Mouse (Mus musculus) cerebellum, adult 11-12 months (tissue): ENCODE measurements around the gene Icam2.
"Not testable (repeated sequence)": the region's sequence is repeated elsewhere in the genome, so short reads cannot be mapped to it uniquely, and the experiment has no call there.

Experiments
- DNase-seq: peaks from one replicate; pipeline ENCODE4 v3.0.0; 2022

Icam2 gene

DNA sequence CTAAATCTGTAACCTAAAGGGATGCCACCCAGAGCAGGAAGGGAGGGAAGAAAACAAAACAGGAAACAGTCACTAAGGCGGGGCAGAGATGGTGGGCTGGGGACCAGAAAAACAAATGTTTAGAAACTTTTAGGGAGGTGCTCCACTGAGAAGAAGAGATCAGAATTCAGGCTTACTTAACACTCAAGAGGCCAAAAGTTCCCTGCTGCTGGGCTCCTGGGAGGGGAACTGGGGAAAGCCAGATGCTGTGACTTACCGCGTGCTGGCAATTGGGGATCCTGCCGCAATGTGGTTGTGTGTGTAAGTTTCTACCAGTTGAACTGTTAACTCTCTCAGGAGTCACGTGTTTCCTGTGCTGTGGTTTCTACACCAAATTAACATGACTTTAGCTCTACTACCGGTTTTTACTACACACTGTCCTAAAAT lies at the start of gene Icam2:
Gene Icam2 (minus strand): TSS at position 285 of the 426 bp plus-strand sequence.
- DNase-seq, result no peak

DNA sequence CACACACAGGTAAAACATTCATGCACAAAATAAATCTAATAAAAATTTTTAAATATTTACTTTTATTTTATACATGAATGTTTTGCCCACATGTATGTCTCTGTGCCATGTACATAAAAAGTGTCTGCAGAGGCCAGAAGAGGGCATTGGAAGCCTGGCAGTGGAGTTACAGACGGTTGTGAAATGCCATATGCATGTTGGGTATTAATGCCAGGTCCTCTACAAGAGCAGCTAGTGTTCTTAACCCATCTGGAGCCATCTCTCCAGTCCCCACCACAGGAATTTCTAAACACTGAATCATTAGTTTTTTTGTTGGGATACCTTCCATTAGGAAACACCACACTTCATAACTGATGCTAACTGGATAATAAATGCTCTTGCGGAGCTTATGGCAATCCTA lies 49.7 kb upstream of the Icam2 start:
- DNase-seq, result no peak

DNA sequence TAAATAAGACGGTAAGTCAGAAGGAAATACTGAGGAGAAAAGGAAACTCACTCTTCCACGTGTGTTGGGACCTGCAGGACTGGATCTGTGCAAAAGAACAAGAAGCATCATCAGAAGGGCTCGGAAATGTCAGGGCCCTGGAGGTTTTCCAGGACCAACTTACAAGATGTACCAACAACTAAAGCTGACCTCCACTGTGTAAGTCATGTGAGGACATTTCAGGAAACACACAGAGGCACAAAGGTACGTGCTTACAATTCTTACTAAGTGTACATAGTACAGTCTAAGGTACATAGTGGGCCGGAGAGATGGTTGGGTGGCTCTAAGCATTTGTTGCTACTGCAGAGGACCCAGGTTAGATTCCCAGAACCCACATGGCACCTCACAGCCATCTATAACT lies 49.2 kb upstream of the Icam2 start:
- DNase-seq, result no peak

DNA sequence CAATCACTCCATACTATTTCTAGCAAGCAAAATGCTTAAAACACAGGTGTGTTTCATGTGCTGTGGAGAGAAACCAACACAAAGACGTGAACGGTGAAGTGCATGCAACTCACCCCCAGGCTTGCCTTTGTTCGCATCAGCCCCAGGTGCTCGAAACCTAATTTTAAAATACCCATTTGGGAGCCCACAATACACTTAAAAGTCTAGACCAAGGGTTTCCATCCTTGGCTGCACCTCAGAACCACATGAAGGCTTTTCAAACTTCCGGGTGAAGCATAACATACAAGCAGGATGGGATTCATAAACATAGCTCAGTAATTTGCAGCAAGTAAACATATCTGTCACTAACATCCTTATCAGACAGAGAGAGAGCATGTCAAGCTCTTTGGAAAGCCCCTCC lies 42.5 kb upstream of the Icam2 start:
- no peak for DNase-seq

DNA sequence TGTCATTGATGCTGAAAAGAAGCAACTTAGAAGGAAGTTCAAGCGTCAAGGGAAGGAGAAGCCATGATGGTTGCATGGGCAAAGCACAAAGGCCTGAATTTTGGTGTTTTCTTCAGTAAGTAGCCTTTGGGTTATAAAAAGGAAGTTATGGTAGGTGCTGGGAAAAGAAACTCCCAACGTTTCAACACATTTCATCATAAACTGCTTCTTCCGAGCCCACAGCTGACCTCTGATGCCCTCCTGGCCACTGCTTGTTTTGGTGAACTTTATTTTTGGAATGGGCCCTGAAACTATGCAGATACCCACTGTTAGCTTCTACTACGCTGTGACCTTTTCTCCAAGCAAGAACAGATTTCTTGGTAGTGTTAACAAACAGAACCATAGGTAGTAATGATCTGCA lies 41.8 kb upstream of the Icam2 start:
- DNase-seq, result no peak

DNA sequence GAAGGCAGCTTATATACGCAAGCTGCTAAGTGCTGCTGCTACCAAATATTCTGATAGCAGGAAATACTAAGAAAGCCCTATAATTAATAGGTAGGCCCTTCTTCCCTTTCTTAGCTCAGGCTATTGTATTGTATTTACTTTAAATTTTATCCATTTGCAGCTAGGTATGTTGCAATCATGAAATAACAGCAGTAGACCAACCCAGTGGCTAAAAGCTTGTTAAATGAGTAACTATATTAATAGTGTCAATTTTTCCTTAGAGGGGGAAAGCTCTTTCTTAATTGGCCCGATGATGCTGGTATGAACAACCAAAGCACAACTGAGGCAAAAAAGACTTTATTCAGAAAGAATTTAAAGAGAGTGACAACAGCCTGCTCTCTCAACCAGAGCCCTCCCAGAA lies 40.7 kb upstream of the Icam2 start:
- DNase-seq, result no peak

DNA sequence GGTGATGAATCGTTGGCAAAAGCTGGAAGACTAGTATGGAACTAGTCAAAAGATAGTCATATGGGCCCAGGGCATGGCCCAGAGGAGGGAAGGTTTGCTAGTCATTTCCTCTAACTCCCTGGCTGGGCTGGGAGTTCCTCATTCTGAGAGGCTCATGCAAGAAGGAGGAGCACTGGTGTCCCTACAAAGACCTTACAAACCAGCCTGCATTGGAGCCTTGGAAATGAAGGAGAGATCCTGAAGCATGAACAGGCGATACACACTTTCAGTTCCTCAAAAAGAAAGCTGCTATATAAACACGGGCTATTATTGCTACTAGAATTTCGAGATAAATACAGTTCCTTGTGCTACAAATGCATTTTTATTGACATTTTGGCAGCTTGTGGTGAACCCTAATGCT lies 40.2 kb upstream of the Icam2 start:
- DNase-seq, result no peak

DNA sequence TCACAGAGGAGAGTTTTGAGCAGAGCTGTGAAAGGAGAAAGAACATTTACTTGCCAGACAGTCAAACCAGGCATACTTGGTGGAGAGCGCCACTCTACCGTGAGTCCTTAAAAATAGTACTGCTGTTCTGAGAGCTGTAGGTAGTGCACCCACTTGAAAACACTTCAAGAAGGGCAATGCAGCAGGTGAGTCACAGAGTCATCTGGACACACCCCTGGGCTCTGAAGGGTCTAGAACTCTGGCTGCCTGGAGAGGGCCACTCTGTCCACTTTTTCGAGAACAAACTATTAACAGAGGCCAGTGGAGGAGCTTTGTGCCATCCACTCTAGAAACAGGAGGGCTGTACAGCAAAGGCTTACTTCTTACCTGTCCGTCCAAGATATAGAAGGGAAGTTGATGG lies 38.6 kb upstream of the Icam2 start:
- DNase-seq, result no peak

DNA sequence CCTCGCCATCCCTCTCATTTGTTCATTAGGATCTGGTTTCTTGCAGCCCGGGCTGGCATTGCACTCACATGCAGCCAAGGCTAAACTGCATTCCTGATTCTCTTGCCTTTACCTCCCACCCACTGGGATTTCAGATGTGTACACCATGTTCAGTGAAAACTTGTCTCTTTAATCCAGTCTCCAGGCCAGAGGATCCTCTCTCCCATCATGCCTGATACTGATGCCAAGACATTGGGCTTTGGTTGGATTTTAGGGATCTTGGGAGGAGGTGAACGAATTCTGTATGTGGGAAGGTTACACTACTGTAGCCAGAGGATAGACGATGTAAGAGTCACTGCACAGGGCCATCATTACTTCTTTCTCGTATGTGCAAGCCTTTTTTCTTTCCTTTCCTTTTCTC lies 37.3 kb upstream of the Icam2 start:
- DNase-seq, result no peak

DNA sequence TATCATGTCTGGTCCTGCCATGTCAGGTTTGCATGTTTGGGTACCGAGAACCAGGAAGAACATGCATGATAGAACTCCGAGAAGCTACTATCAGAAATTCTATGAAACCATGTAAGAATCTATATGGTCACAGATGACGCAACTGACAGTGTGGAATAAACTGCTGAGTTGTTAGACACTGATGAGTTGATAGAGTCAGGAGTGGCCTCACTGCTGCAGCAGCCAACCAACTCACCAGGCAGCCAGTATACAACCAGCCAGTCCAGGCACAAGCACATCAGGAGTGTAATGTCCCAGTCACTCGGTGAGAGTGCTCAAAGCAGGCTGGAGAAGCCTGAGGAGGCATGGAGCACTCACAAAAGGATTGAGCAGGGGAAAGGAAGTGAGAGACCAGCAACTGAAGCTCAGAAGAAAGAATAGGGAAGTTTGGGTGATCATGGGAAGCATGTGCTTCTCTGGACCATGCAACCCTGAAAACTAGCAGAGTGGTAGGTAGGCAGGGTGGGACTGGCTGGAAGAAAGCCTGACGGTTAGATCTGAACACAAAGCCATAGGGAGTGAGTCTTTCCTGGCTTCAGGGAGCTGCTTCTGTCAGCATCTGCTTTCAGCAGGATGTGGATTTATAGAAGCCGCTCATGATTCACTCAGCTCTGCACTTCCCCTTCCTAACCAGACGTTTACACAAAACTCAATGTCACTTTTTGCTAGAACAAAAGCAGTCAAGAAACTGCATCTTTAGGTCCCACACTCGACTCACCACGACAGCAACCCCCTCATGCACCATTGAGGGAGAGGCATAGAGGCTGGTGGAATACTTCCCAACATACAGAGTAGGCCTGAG lies 31.6 kb upstream of the Icam2 start:
- DNase-seq, result no peak

DNA sequence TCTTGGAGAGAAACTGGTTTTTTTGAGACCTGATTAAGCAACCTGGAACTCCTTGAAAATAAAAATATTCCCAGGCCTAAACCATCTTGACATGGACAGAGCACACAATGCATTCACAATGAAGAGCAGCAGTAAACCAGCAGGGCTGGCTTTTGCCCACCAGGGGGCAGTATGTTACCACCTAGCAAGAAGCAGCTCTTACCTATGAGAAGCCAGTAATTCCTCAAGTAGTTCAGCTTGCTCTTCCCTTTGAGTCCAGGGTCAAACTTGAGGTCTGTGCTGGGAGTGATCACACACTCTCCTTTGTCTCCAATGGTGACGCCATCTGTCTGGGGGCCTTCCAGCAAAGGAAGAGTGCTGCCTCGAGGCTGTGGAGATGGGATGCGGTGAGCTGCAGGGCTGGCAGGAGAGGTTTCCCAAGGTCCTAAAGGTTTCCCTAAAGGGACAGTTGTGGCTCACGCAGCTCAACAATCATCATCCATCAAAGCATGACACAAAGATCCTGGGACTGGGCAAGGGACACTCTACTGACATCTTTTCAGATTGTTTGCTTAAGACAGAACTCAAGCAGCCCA lies 30.8 kb upstream of the Icam2 start:
- DNase-seq, result peak; percentile 64

DNA sequence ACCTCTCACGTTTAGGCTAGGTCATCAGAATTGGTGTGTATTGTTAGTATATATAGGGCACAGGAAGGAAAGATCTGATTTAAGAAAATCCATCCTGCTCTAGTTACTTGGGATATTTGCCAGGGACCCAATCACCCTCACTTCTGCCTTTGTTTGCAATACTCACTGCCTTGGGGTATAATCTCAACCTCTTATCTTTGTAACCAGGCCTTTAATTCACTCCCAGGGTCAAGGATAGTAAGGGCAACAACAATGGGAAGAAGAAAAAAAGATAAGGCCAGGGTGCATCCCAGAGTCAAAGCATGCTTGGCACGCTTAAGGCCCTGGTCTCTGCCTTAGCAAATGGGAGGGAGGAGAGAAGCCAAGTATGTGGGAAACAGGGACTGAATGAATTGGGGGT lies 30.0 kb upstream of the Icam2 start:
- DNase-seq, result no peak

DNA sequence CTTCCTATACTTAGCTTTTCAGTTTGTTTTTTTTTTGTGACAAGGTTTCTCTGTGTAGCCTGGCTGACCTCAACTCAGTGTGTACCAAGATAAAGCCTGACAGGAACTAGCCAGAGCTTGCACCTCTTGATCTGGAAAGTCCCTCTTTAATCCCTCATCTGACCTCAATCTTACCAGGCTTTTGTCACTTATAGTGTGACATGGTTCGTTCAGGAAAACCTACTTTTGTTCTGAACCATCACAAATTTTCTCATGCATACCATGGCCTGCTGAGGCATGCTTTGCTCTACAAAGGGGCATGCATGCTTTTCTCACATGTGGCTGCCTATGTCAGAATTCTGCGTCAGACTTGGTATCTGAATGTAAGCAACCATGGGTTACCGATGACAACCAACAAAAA lies 28.5 kb upstream of the Icam2 start:
- DNase-seq, result no peak

DNA sequence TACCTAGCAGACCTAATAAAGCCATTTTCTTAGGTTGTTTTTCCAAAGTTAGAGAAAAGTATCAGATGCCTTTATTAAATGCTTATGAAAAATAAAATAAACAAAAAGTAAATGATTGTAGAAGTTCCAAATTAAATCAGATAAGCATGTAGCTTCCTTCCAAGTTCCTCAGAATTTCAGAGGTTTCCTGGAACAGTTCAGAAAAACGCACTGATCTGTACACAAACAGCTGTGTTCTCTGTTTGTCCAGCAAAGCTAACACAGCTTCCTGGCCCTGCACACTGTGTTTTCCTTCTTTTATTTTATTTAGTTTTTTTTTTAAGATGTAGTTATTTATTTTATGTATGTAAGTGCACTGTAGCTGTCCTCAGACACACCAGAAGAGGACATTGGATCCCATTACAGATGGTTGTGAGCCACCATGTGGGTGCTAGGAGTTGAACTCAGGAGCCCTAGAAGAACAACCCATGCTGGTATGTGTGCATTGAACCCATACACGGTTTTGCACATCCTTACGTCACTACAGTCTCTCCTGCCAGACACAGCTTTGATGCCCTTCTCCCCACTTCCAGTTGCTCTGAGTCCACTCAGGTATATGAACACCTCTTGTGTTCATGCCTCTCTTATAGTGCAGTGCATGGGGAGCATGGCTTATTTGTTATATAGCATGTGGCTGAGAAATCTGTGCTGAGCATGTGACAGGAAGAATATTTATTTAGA lies 24.9 kb upstream of the Icam2 start:
- DNase-seq, result no peak

DNA sequence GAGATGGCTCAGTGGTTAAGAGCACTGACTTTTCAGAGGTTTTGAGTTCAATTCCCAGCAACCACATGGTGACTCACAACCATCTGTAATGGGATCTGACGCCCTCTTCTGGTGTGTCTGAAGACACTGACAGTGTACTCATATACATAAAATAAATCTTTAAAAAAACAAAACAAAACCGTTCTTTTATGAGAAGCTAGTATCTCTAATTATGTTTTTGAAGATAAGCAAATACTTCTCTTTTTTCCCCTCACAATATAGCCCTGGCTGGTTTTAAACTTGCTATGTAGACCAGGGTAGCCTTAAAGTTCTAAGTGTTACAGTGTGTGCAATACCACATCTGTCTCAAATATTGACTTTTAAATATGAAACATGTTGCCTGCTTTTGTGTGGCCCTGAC lies 23.3 kb upstream of the Icam2 start:
- DNase-seq, result no peak

DNA sequence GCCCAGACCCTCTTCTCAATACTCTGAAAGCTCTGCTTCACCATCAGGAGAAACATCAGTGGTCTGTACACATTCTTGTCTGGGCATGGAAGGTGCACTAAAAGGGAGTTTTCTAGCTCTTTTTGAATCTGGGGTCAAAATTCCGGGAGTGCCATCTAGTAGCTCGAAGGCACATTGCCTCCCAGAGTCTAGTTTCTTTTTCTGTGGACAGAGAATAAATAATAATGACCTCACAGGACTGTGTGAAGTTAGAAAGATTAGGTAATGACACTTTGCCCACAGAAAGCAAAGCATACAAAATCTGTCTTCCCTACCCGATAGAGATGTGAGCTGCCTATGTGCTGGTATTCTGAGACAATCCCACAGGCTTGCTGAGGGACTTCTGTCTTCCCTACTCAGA lies 22.6 kb upstream of the Icam2 start:
- DNase-seq, result no peak

DNA sequence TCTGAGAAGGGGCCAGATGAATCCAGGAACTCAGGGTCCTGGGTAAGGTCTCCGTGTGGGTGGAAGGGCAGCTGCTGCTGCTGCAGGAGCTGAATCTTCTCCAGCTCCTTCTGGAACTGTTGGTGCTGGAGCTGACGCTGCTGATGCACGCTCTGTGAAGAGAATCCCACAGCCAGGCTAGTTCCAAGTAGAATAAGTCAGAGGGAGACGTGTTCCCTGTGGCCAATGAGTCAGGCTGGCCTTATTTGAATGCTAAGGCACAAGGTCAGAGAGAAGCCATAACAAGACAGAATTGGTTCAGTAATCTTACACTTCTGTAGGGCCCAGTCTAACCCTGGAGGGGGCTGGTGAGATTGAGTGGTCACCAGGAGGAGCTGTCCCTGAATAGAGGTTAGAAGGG lies 22.1 kb upstream of the Icam2 start:
- no peak for DNase-seq

DNA sequence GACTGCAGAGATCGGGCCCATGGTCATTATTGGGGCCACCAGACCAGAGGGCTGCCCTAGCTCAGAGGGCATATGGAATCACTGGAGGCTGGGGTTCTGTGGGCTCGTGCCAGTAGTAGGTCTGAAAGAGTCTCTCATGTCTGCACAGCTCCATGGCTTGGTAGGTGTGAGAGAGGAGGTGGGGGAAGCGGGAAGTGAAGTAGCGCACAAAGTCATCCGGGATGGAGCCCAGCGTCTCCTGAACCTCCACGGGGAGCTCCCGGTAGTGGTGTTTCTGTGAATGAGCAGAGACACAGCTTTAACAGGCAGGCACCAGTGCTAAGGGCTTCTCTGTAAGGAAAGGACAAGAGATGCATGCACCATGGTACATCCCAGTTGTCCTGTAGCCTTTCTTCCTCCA lies 10.6 kb upstream of the Icam2 start:
- DNase-seq, result no peak

DNA sequence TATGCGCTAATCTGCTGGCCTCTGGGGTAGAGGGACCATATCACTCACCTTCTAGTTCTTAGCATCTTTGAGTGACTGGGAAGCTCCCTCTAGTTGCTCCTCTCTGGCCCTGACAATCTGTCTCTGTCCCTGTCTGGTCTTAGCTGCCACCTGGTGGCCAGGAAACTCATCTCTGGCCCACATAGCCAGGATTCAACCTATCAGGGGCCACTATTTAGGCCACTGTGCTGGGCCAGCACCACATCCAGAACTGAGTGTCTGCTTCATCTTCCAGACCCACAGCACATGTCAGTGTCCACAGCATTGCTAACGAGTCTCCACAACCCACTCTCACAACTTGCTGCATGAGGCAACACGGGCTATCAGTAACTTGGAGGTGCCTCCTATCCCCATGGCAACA lies 9.8 kb upstream of the Icam2 start:
- DNase-seq, result peak; percentile 18

DNA sequence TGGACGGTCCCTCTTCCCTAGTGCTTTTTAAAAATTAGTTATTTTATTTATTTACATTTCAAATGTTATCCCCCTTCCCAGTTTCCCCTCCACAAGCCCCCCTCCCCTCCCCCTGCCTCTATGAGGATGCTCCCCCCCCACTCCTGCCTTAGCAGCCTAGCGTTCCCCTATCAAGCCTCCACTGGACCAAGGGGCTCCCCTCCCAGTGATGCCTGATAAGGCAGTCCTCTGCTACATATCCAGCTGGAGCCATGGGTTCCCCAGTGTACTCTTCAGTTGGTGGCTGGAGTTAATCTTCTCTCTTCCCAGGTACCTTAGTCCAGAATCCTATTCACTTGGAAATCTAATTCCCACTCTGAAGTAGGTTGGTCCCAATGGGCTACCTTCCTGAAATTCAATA lies 6.2 kb upstream of the Icam2 start:
- not testable (repeated sequence) for DNase-seq

DNA sequence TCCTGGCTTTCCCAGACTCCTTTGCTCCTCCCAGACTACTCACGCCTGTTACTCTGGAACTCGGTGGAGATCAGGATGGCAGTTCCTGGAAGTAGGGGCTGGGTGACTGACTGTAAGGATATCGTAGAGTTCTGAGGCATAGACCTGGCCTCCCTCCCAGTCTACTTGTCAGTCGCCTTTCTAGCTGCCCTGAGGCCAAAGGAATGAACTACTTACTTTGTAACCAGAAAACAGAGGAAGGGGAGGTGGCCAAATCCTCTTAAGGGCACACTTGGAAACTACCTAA lies 5.4 kb upstream of the Icam2 start:
- no peak for DNase-seq

DNA sequence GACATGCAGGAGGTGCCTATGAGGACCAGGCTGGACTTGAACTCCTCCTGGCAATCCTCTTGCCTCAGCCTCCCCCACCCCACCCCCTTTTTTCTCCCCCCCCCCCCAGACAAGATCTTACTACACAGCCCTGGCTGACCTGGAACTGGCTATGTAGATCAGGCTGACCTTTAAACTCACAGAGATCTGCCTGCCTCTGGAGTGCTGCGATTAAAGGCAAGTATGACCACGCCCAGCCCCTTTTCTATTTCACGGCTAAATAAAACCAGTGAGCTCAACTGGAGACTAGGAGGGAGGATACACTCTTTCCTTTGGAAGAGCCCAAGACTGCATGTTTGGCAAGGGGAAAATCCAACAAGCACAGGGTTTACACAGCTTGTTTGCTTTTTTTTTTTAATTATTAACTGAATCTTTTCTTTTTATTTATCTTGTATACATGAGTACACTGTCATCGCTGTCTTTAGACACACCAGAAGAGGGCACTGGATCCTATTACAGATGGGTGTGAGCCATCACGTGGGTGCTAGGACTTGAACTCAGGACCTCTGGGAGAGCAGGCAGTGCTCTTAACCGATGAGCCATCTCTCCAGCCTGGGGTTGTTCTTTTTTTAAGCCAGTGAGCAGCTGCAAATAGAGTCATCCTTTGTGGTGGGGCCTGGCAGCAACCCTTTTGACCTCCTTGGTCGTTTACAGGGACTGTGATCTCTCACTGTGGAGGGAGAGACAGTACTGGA lies 4.9 kb upstream of the Icam2 start:
- no peak for DNase-seq

DNA sequence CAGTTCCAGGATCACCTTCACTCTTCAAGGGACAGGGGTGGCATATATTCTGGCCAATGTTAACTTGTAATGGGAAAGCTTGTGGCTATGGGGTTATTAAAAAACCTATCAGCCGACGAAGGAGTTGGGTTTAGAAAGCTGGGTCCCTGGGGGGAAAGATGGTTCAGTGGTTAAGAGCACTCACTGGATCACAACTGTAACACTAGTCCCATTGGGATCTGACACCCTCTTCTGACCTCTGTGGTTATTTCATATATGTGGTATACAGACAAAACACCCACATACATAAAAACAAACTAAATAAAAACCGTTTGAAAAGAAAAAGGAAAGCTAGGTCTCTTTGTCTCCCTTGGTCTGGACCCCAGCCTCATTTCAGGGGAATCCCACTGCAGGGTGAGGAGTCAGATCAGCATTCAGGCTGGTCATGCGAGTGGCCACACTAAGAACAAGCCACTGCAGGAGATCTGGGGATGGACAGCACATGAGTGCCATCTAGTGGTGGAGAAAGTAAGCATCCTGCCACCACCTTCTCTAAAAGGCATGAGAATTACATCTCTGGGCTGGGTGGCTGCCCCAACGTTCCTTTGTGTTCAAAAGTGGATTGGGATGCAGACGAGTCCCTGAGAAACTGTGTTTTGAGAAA lies 3.8 kb upstream of the Icam2 start:
- DNase-seq, result peak; percentile 52
